Mouse (Mus musculus): Measurements from ENCODE around the gene Selplg.
"Not testable (repeated sequence)": the region's sequence is repeated elsewhere in the genome, so short reads cannot be mapped to it uniquely, and the experiment has no call there.

The Selplg gene

DNA sequence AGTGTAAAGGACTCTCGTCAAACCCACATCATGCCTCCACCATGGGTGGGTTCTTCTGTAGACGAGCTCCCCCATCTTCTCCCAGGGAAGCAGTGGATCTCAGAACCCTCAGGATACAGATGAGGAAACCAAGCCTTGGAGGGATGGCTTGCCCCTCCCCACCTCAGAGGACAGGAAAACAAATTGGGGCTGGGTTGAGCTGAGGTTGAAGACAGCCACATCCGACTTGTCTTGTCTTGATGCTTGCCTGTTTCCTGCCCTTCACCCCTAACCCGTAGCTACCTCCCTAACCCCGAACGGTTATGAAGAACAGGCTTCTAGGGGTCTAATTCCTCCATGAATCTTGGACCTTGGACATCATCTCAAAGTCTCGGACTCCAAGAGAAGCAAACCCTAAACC lies 6.9 kb downstream of the Selplg start:
- no peak for DNase-seq (ENCODE audit: low read depth, low spot score)

DNA sequence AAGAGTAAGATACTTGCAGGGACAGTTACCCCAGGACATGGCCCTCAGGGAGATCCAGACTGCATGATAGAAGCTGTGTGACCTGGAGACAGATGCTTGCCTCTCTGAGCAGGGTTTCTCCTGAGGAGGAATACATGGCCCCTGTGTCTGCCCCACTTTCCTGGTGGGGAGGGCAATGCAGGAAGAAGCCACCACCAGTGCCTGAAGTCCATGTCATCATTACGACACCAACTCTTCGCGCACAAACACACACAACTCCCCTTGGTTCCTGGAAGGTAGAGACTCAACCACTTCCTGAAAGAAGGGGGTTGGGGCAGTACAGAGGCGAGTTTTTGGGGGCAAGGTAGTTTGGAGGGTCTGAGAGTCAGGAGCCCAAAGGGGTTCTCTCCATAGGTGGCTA lies 8.2 kb downstream of the Selplg start:
- DNase-seq (ENCODE audit: low read depth, low spot score), result no peak

- no peak for DNase-seq (ENCODE audit: low read depth, low spot score)
Observed at GRCm38 (mm10) chr5:113818572-113818971, 13.9 kb downstream of the Selplg start.

DNA sequence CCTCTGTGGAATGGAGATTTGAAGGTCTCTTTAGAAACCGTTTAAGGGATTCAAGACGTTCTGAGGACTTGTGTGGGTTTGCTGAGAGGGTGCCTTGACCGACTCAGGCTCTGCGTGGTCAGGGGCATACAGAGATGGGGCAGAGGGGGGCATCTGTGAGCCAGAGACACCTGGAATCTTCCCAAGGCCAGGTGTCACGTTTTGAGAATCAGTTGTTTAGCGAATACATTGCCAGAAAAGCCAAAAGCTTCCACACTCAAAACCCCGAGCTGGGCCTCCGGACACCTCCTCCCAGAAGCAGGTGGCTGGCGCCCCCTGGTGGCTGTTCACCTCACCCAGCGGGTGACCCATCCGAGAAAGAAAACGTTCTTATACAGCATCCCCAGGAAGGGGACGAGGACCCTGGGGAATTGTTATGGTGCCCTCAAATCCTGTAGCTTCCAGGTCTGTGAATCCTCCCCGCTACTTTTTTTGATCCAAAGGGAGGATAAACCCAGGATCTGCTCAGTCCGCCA lies 16.7 kb downstream of the Selplg start:
- peak; percentile 85 for DNase-seq (ENCODE audit: low read depth, low spot score)

DNA sequence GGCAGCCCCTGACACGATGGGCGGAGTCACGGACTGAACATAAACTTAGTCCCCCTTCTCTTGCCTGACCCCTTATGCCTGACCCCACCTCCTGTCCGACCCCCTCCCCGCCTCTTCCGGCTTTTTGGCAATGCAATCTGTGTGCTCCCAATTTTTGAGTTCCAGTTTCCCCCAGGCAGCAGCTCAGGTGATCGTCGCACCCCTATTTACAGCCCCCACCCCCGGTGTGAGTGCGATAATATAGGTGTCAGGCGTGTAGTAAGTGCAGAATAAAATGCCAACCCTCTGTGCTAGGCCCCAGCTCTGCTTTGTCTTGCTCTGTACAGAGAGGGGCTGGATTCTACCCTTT lies 17.4 kb downstream of the Selplg start:
- DNase-seq (ENCODE audit: low read depth, low spot score), result no peak

GRCm38 (mm10) chr5:113814111-113815040 lies 18.1 kb downstream of the Selplg start:
- no peak for DNase-seq (ENCODE audit: low read depth, low spot score)

- DNase-seq (ENCODE audit: low read depth, low spot score), result peak; percentile 46
Observed at GRCm38 (mm10) chr5:113813608-113814007, 18.8 kb downstream of the Selplg start.

DNA sequence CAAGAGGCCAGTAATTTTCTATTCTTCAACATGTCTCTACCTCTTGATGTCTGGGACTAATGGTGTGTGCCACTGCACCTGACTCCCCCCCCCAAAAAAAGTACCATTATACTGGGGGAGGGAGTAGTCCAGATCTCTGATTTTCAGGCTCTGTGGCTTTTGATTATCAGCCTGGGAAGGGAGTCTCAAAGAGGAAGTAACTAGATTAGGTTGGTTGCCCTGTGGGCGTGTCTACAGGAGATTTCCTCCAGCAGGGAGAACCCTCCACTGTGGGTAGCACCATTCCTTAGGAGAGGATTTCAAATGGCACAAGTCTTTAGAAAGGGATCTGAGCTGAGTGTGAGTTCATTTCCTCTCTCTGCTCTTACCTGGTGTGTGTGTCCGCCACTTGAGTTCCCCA lies 19.8 kb downstream of the Selplg start:
- DNase-seq (ENCODE audit: low read depth, low spot score), result no peak

- not testable (repeated sequence) for DNase-seq (ENCODE audit: low read depth, low spot score)
Observed at GRCm38 (mm10) chr5:113811824-113812420, 20.5 kb downstream of the Selplg start.

- DNase-seq (ENCODE audit: low read depth, low spot score), result no peak
Observed at GRCm38 (mm10) chr5:113810111-113810510, 22.3 kb downstream of the Selplg start.

GRCm38 (mm10) chr5:113808177-113808576 lies 24.3 kb downstream of the Selplg start:
- peak; percentile 81 for DNase-seq (ENCODE audit: low read depth, low spot score)

- DNase-seq (ENCODE audit: low read depth, low spot score), result no peak
Observed at GRCm38 (mm10) chr5:113807712-113808111, 24.7 kb downstream of the Selplg start.

DNA sequence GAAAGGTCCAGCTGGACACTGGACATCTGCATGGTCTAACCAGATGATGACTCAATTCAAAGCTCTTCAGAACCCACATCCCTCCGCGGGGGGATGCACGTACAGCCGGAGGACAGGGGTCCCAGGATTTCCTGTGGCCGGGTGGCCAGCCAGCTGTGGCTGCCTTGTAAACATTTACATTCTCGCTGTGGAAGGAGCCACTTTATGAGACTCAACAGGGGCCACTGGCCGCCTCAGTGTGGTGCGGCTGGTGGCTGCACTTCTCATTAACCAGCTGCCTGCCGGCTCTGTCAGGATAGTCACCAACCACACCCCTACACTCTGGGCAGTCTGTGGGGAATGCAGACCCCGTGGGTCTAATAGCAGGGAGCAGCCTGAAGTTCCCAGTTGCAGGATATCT lies 26.0 kb downstream of the Selplg start:
- DNase-seq (ENCODE audit: low read depth, low spot score), result no peak

GRCm38 (mm10) chr5:113805301-113805700 lies 27.1 kb downstream of the Selplg start:
- no peak for DNase-seq (ENCODE audit: low read depth, low spot score)

GRCm38 (mm10) chr5:113804395-113804966 lies 28.0 kb downstream of the Selplg start:
- peak; percentile 66 for DNase-seq (ENCODE audit: low read depth, low spot score)

DNA sequence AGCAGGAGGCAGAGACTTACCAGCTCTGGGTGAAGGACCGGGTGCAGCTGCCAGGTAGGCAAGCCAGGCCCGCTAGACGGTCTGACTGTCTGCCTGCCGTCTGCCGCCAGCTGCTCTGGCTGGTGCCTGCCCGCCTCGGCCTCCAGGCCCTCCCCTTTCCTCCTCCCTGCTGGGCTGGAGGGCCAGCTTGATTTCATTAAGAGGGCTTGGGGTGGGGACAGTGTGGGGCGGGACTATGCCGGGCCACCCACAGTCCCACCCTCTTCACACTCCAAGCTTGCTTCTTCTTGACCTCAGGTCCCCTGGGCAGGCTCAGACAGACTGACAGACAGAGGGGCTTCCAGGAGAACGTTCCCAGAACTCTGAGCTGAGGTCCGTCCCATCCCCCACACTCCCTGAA lies 32.2 kb downstream of the Selplg start, which contains the start of gene Tmem119:
Tmem119 (minus strand) TSS at position 237 of the 400 bp plus-strand sequence.
- DNase-seq (ENCODE audit: low read depth, low spot score), result peak; percentile 91

DNA sequence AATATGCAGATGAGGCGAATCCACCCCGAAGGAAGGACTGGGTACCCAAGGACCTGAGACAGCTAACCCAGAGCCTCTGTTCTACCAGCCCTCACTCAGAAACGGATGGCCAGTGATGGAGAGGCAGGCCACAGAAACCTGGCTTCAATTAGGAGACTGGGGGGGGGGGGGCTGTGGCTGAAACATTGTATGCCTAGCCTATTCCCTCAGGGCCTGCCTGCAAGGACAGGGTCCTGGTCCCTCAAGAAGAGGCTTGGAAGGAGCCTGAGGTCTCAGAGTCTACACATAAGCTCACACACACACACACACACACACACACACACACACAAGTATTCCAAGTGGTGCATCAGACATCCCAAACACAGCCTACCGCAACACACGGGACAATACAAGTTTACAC lies 32.8 kb downstream of the Selplg start:
- peak; percentile 52 for DNase-seq (ENCODE audit: low read depth, low spot score)

DNA sequence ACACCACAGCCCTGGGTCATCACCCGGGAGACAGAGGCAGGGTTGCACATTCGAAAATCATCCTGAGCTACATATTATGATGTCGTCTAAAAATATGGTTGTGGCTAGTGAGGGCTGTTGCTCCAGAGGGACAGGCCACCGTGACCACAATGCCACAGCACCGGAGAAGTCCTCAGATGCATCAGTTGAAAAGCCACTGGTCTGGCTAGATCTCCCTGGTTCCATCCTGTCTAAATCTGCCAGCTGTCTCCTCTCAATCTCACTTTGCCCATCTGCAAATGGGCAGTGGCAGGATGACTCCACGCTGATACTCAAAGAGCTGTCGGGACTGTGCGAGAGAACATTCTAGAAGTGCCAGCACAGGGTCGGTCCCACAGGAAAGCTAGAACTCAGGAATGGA lies 33.9 kb downstream of the Selplg start:
- DNase-seq (ENCODE audit: low read depth, low spot score), result no peak

DNA sequence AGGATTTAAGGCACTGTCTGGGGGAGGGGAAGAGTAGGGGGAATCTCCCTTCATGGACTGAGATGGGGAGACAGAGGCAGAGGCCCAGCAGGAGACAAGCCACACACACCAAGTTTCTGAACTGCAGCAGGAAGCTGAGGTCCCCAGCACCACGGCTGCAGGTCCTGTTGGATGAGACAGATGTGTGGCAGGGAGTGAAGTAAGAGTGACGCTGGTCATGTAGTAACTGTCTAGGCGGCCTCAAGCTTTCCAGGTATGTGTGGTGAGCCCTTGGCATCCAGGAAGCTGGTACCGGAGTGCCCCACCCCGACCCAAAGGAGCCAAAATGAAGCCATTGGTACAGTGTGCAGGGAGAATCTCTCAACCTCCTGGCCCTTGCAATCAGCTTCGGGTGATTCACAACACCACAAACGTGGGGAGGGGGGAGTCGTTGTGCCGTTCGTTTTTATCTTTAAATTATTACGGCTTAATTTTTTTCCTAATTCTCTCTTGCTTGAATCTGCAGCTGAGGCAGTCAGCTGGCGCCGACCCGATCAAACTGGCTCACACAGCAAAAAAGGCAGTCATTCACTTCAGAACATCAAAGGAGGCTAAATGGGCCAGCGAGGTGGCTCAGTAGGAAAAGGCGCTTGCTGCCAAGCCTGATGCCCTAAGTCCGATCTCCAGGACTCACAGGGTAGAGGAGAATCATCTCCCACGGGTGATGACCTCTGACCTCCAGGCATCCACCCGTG lies 35.1 kb downstream of the Selplg start:
- peak; percentile 57 for DNase-seq (ENCODE audit: low read depth, low spot score)

DNA sequence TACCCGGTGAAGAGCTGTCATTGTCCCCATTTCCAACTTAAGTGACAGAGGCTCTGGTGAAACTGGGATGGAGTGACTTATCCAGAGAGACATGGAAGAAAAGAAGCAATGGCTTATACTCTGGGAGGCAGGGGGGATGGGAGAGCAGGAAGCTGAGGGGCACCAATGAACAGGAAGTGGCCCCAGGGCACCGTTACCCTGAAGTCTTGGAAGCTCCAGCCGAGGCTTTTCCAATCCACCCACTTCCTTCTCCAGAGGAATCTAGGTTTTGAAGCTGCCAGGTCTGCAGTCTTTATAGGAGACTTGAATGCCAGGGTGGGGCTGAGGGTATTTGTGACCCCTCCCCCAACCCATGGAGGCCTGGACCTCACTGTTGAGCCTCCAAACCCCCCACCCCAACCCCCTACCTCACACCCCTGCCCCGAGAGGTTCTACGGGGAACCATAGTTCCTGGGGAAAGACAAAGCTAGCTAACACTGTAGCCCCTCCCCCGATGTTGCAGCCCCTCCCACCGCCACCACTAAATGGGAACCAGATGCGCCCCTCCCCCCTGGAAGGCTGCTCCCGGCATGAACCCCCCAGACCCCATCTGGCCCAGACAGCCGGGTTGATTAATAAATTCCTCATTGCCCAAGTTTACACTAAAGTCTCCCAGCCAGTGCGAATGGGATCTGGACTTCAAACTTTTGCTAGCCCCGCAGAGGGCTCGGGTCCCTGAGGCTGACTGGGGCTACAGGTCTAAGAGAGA lies 35.9 kb downstream of the Selplg start:
- peak; percentile 70 for DNase-seq (ENCODE audit: low read depth, low spot score)

Data from 3T3-L1 (cell line).